Mouse (Mus musculus): Measurements from ENCODE around the gene Irf9. TPM values are rescaled to one million over a fixed set of nuclear protein-coding genes. Genes with fewer than 3 reads are reported as not detected.

Gene Irf9
- total and polyA plus RNA-seq, 2 experiments from 2014 or later: 7.4 to 18.2 TPM

- H3K4me3 ChIP-seq (ENCODE audit: low read depth, low read length): no peak overlapping the region
- ATAC-seq (ENCODE audit: low FRiP score) (no peak), DNase-seq (ENCODE audit: low spot score) (no peak)
- H3K27me3 ChIP-seq (ENCODE audit: insufficient read depth, low read length): no peaks in the 10 kb centered on the region
- TF ChIP-seq CTCF (IDR thresholded peaks at IDR 0.05): no peak
- H3K4me2 ChIP-seq (ENCODE audit: low read depth, low read length, poor library complexity, severe bottlenecking): no peak overlapping the region
- H3K4me1 ChIP-seq (ENCODE audit: insufficient read depth, low read length): no peaks in the 10 kb centered on the region
- no peak overlapping the region for H3K9ac ChIP-seq (replicated peaks; ENCODE audit: low read length, poor library complexity, severe bottlenecking)
- H3K27ac ChIP-seq (ENCODE audit: low read depth, low read length): no peak overlapping the region
- WGBS: 94% methylated on average over 2 of the region's 2 CpGs
- H3K36me3 ChIP-seq (ENCODE audit: insufficient read depth, low read length): peaks cover 46% of the 10 kb centered on the region
- no peaks in the 10 kb centered on the region for H3K9me3 ChIP-seq (ENCODE audit: low read length)
Observed at GRCm38 (mm10) chr14:55570588-55570987, 32.8 kb upstream of the Irf9 start.

GRCm38 (mm10) chr14:55571760-55572159 lies 31.6 kb upstream of the Irf9 start:
- Histone ChIP-seq H3K27ac (ENCODE audit: low read depth, low read length) (no peak overlapping the region), H3K27me3 (ENCODE audit: insufficient read depth, low read length) (no peaks in the 10 kb centered on the region), H3K4me3 (ENCODE audit: low read depth, low read length) (no peak overlapping the region), H3K4me1 (ENCODE audit: insufficient read depth, low read length) (no peaks in the 10 kb centered on the region), H3K4me2 (ENCODE audit: low read depth, low read length, poor library complexity, severe bottlenecking) (no peak overlapping the region), H3K36me3 (ENCODE audit: insufficient read depth, low read length) (peaks cover 35% of the 10 kb centered on the region), H3K9me3 (ENCODE audit: low read length) (no peaks in the 10 kb centered on the region), H3K9ac (replicated peaks; ENCODE audit: low read length, poor library complexity, severe bottlenecking) (no peak overlapping the region)
- TF ChIP-seq CTCF (IDR thresholded peaks at IDR 0.05): no peak
- DNase-seq (ENCODE audit: low spot score) (no peak), ATAC-seq (ENCODE audit: low FRiP score) (no peak)

- H3K9ac ChIP-seq (replicated peaks; ENCODE audit: low read length, poor library complexity, severe bottlenecking): no peak within 1 kb of the TSS
- ATAC-seq (ENCODE audit: low FRiP score): no peak
- no peaks in the 10 kb centered on the region for H3K4me1 ChIP-seq (ENCODE audit: insufficient read depth, low read length)
- H3K9me3 ChIP-seq (ENCODE audit: low read length): no peaks in the 10 kb centered on the region
- H3K27ac ChIP-seq (ENCODE audit: low read depth, low read length): no peak within 1 kb of the TSS
- H3K27me3 ChIP-seq (ENCODE audit: insufficient read depth, low read length): no peaks in the 10 kb centered on the region
- H3K4me3 ChIP-seq (ENCODE audit: low read depth, low read length): no peak within 1 kb of the TSS
- no peak within 1 kb of the TSS for H3K4me2 ChIP-seq (ENCODE audit: low read depth, low read length, poor library complexity, severe bottlenecking)
- H3K36me3 ChIP-seq (ENCODE audit: insufficient read depth, low read length): peaks cover 3% of the 10 kb centered on the region; the same call in 1 of the 2 replicates
- TF ChIP-seq CTCF (IDR thresholded peaks at IDR 0.05): no peak
- DNase-seq (ENCODE audit: low spot score): no peak
- WGBS: 79% methylated on average over 8 of the region's 8 CpGs
Observed at GRCm38 (mm10) chr14:55575302-55575701, 28.1 kb upstream of the Irf9 start, which contains the start of gene Fitm1. Gene Fitm1, plus strand, starts transcription at chr14:55575617.

GRCm38 (mm10) chr14:55575711-55576110 lies 27.7 kb upstream of the Irf9 start:
- DNase-seq (ENCODE audit: low spot score) (no peak), ATAC-seq (ENCODE audit: low FRiP score) (no peak)
- no peak overlapping the region for H3K27ac ChIP-seq (ENCODE audit: low read depth, low read length)
- H3K4me3 ChIP-seq (ENCODE audit: low read depth, low read length): no peak overlapping the region
- peaks cover 4% of the 10 kb centered on the region; the same call in 1 of the 2 replicates for H3K36me3 ChIP-seq (ENCODE audit: insufficient read depth, low read length)
- no peaks in the 10 kb centered on the region for H3K9me3 ChIP-seq (ENCODE audit: low read length)
- 84% methylated on average over 13 of the region's 13 CpGs for WGBS
- H3K9ac ChIP-seq (replicated peaks; ENCODE audit: low read length, poor library complexity, severe bottlenecking): no peak overlapping the region
- H3K4me1 ChIP-seq (ENCODE audit: insufficient read depth, low read length): no peaks in the 10 kb centered on the region
- no peak overlapping the region for H3K4me2 ChIP-seq (ENCODE audit: low read depth, low read length, poor library complexity, severe bottlenecking)
- no peak for TF ChIP-seq CTCF (IDR thresholded peaks at IDR 0.05)
- no peaks in the 10 kb centered on the region for H3K27me3 ChIP-seq (ENCODE audit: insufficient read depth, low read length)

- WGBS: 84% methylated on average over 16 of the region's 16 CpGs
- no peaks in the 10 kb centered on the region for H3K4me1 ChIP-seq (ENCODE audit: insufficient read depth, low read length)
Observed at GRCm38 (mm10) chr14:55576376-55576775, 27.0 kb upstream of the Irf9 start.

GRCm38 (mm10) chr14:55577871-55578667 lies 25.3 kb upstream of the Irf9 start, which contains the start of gene Psme1:
Gene Psme1, plus strand, starts transcription at chr14:55578123.
- Histone ChIP-seq H3K4me2 (ENCODE audit: low read depth, low read length, poor library complexity, severe bottlenecking) (peak within 1 kb of the TSS; percentile 64), H3K36me3 (ENCODE audit: insufficient read depth, low read length) (peaks cover 13% of the 10 kb centered on the region), H3K4me3 (ENCODE audit: low read depth, low read length) (peak within 1 kb of the TSS; percentile 48), H3K27me3 (ENCODE audit: insufficient read depth, low read length) (no peaks in the 10 kb centered on the region), H3K4me1 (ENCODE audit: insufficient read depth, low read length) (no peaks in the 10 kb centered on the region), H3K9me3 (ENCODE audit: low read length) (no peaks in the 10 kb centered on the region), H3K27ac (ENCODE audit: low read depth, low read length) (peak within 1 kb of the TSS; percentile 77), H3K9ac (replicated peaks; ENCODE audit: low read length, poor library complexity, severe bottlenecking) (peak within 1 kb of the TSS; percentile 72)
- TF ChIP-seq CTCF (IDR thresholded peaks at IDR 0.05): no peak
- peak; percentile 92 for DNase-seq (ENCODE audit: low spot score)
- peak; percentile 89 for ATAC-seq (ENCODE audit: low FRiP score)
- under 1% methylated on average over 28 of the region's 32 CpGs for WGBS

More at GRCm38 (mm10) chr14:55576376-55576775, 27.0 kb upstream of the Irf9 start:
- DNase-seq (ENCODE audit: low spot score): no peak
- ATAC-seq (ENCODE audit: low FRiP score): no peak
- H3K27me3 ChIP-seq (ENCODE audit: insufficient read depth, low read length): no peaks in the 10 kb centered on the region
- peaks cover 7% of the 10 kb centered on the region for H3K36me3 ChIP-seq (ENCODE audit: insufficient read depth, low read length)
- no peaks in the 10 kb centered on the region for H3K9me3 ChIP-seq (ENCODE audit: low read length)
- H3K9ac ChIP-seq (replicated peaks; ENCODE audit: low read length, poor library complexity, severe bottlenecking): no peak overlapping the region
- no peak for TF ChIP-seq CTCF (IDR thresholded peaks at IDR 0.05)
- H3K27ac ChIP-seq (ENCODE audit: low read depth, low read length): no peak overlapping the region
- H3K4me3 ChIP-seq (ENCODE audit: low read depth, low read length): no peak overlapping the region
- H3K4me2 ChIP-seq (ENCODE audit: low read depth, low read length, poor library complexity, severe bottlenecking): no peak overlapping the region
